Mouse (Mus musculus): ENCODE results near the gene Kcnd1. TPM values are rescaled to one million over a fixed set of nuclear protein-coding genes. Genes with fewer than 3 reads are reported as not detected.

The Kcnd1 gene
- polyA plus RNA-seq (2012; rRNA removed) = 5.7 and 6.2 TPM in 2 replicates

- TF ChIP-seq POLR2A (IDR thresholded peaks at IDR 0.05; ENCODE audit: borderline replicate concordance, extremely low read depth, insufficient read depth, insufficient read length, poor library complexity, severe bottlenecking) = no peak
- TF ChIP-seq CTCF (IDR thresholded peaks at IDR 0.05; ENCODE audit: borderline replicate concordance, extremely low read depth, insufficient read depth, insufficient read length) = no peak
- peak; percentile 43 for DNase-seq (ENCODE audit: low read depth)
Measured at GRCm38 (mm10) chrX:7821865-7822779, at the start of gene Kcnd1. TSS of gene Kcnd1 (plus strand) at chrX:7822289.

- no peak for TF ChIP-seq POLR2A (IDR thresholded peaks at IDR 0.05; ENCODE audit: borderline replicate concordance, extremely low read depth, insufficient read depth, insufficient read length, poor library complexity, severe bottlenecking)
- peak; percentile 28; the same call in 1 of the 2 replicates for TF ChIP-seq CTCF (IDR thresholded peaks at IDR 0.05; ENCODE audit: borderline replicate concordance, extremely low read depth, insufficient read depth, insufficient read length)
- DNase-seq (ENCODE audit: low read depth) = no peak
Measured at GRCm38 (mm10) chrX:7772766-7773165, 49.3 kb upstream of the Kcnd1 start.

GRCm38 (mm10) chrX:7775501-7776205 lies 46.4 kb upstream of the Kcnd1 start:
- no peak for DNase-seq (ENCODE audit: low read depth)
- no peak for TF ChIP-seq CTCF (IDR thresholded peaks at IDR 0.05; ENCODE audit: borderline replicate concordance, extremely low read depth, insufficient read depth, insufficient read length)
- TF ChIP-seq POLR2A (IDR thresholded peaks at IDR 0.05; ENCODE audit: borderline replicate concordance, extremely low read depth, insufficient read depth, insufficient read length, poor library complexity, severe bottlenecking) = no peak

GRCm38 (mm10) chrX:7776329-7777082 lies 45.6 kb upstream of the Kcnd1 start:
- TF ChIP-seq CTCF (IDR thresholded peaks at IDR 0.05; ENCODE audit: borderline replicate concordance, extremely low read depth, insufficient read depth, insufficient read length) (peak; percentile 74), POLR2A (IDR thresholded peaks at IDR 0.05; ENCODE audit: borderline replicate concordance, extremely low read depth, insufficient read depth, insufficient read length, poor library complexity, severe bottlenecking) (no peak)
- peak; percentile 52 for DNase-seq (ENCODE audit: low read depth)

GRCm38 (mm10) chrX:7778450-7779244 lies 43.4 kb upstream of the Kcnd1 start:
- no peak for TF ChIP-seq CTCF (IDR thresholded peaks at IDR 0.05; ENCODE audit: borderline replicate concordance, extremely low read depth, insufficient read depth, insufficient read length)
- TF ChIP-seq POLR2A (IDR thresholded peaks at IDR 0.05; ENCODE audit: borderline replicate concordance, extremely low read depth, insufficient read depth, insufficient read length, poor library complexity, severe bottlenecking) = no peak
- DNase-seq (ENCODE audit: low read depth) = no peak

- DNase-seq (ENCODE audit: low read depth) = no peak
- TF ChIP-seq CTCF (IDR thresholded peaks at IDR 0.05; ENCODE audit: borderline replicate concordance, extremely low read depth, insufficient read depth, insufficient read length) (no peak), POLR2A (IDR thresholded peaks at IDR 0.05; ENCODE audit: borderline replicate concordance, extremely low read depth, insufficient read depth, insufficient read length, poor library complexity, severe bottlenecking) (no peak)
Measured at GRCm38 (mm10) chrX:7779294-7779693, 42.8 kb upstream of the Kcnd1 start.

- TF ChIP-seq POLR2A (IDR thresholded peaks at IDR 0.05; ENCODE audit: borderline replicate concordance, extremely low read depth, insufficient read depth, insufficient read length, poor library complexity, severe bottlenecking) (no peak), CTCF (IDR thresholded peaks at IDR 0.05; ENCODE audit: borderline replicate concordance, extremely low read depth, insufficient read depth, insufficient read length) (no peak)
- no peak for DNase-seq (ENCODE audit: low read depth)
Measured at GRCm38 (mm10) chrX:7782603-7783092, 39.4 kb upstream of the Kcnd1 start.

- peak; percentile 97 for DNase-seq (ENCODE audit: low read depth)
- peak; percentile 42; the same call in 1 of the 2 replicates for TF ChIP-seq POLR2A (IDR thresholded peaks at IDR 0.05; ENCODE audit: borderline replicate concordance, extremely low read depth, insufficient read depth, insufficient read length, poor library complexity, severe bottlenecking)
- no peak for TF ChIP-seq CTCF (IDR thresholded peaks at IDR 0.05; ENCODE audit: borderline replicate concordance, extremely low read depth, insufficient read depth, insufficient read length)
Measured at GRCm38 (mm10) chrX:7789542-7790136, 32.5 kb upstream of the Kcnd1 start, which contains the start of gene Gripap1. TSS of gene Gripap1 (plus strand) at chrX:7789765.

GRCm38 (mm10) chrX:7790309-7790708 lies 31.8 kb upstream of the Kcnd1 start:
- peak; percentile 22 for DNase-seq (ENCODE audit: low read depth)
- no peak for TF ChIP-seq POLR2A (IDR thresholded peaks at IDR 0.05; ENCODE audit: borderline replicate concordance, extremely low read depth, insufficient read depth, insufficient read length, poor library complexity, severe bottlenecking)
- no peak for TF ChIP-seq CTCF (IDR thresholded peaks at IDR 0.05; ENCODE audit: borderline replicate concordance, extremely low read depth, insufficient read depth, insufficient read length)

- no peak for TF ChIP-seq POLR2A (IDR thresholded peaks at IDR 0.05; ENCODE audit: borderline replicate concordance, extremely low read depth, insufficient read depth, insufficient read length, poor library complexity, severe bottlenecking)
- TF ChIP-seq CTCF (IDR thresholded peaks at IDR 0.05; ENCODE audit: borderline replicate concordance, extremely low read depth, insufficient read depth, insufficient read length) = peak; percentile 34; the same call in 1 of the 2 replicates
- peak; percentile 55 for DNase-seq (ENCODE audit: low read depth)
Measured at GRCm38 (mm10) chrX:7793361-7793760, 28.7 kb upstream of the Kcnd1 start.

All from brain, embryonic 14.5 days (tissue).